Mouse (Mus musculus): ENCODE measurements around the gene Wdr81.

Gene Wdr81

GRCm38 (mm10) chr11:75453991-75454930 is at the start of gene Wdr81:
Gene Wdr81 (minus strand): TSS chr11:75454717.
- peak; percentile 81 for DNase-seq (ENCODE audit: low read depth, low spot score)

DNA sequence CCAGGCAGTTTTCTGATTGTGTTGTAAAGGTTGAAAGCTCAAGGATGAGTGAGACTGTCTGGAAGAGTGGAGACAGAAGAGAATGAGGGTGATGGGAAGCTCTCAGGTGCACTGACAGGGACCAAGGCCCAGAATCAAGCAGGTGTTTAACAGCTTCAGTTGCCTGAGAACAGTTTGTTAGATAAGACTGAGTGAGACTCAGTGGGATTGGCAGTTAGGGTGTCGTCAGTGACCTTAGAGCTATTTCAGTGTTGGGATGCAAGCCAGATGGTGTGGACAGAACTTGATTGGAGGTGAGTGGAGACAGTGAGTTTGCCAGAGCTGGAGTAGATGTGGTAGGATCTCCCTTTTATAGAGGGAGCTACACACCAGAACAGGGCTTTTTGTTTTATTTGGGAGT is 43.6 kb upstream of the Wdr81 start:
- no peak for DNase-seq (ENCODE audit: low read depth, low spot score)

DNA sequence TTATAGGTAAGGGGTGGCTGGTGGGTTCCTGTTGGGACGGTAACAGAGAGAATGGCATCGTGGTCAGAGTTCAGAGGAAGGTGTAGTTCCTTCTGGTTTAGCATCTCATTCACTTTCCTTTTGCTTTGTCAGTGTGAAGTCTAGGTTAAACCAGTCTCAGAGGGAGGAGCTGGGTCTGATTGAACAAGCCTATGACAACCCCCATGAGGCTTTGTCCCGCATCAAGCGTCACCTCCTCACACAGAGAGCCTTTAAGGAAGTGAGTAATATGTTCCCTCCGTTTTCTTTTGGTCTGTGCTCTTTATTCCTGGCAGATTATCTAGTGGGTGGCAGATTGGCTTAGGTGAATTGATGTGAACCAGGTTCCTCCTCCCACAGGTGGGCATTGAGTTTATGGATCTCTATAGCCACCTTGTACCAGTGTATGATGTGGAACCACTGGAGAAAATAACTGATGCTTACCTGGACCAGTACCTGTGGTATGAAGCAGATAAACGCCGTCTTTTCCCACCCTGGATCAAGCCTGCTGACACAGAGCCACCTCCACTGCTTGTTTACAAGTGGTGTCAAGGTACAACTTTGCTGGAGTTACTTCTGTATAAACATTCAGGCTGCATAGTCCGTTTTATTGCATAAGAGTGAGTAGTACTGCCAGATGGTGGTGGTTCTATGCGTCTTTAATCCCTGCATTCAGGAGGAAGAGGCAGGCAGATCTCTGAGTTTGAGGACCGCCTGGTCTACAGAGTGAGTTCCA is 40.0 kb upstream of the Wdr81 start:
- no peak for DNase-seq (ENCODE audit: low read depth, low spot score)

DNA sequence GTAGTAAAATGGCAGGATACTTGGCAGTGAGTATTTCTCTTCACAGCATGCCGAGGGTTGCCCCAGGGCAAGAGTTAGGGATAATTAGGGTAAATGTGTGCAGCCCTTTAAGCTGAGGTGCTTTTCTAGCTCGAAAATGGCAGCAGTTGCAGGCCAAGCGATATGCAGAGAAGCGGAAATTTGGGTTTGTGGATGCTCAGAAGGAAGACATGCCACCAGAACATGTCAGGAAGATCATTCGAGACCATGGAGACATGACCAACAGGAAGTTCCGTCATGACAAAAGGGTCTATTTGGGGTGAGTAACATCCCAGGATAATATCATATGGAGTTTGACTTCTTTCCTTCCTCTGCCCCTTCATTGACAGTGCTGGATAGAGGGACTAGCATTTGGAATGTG is 33.0 kb upstream of the Wdr81 start:
- no peak for DNase-seq (ENCODE audit: low read depth, low spot score)

DNA sequence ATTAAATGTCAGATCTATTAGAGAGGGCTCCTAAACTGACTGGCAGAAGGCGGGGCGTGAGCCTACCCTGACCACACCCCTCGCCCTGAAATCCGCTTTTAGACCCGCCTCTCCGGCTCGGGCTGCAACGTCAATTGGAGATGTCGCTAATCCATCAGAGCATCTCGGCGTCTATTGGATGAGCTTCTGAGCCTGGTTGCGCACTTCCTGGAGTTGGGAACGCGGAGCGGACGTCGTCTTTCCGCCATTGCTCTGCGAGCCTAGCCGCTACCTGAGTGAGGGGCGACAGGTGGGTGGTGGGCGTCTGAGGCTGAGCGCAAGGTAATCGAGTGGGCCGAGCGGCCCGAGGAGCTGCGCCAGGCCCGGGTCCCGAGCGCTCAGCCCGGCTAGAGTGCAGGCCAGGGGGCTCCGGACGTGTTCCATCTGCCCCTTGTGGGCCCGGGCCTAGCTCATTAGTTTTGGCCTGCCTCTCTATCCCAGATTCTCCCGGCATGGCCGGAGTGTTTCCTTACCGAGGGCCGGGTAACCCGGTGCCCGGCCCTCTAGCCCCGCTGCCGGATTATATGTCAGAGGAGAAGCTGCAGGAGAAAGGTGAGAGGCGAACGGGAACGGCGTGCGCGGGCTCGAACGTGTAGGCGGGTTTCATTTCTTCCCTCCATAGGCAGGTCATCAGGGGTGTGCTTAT is 32.2 kb upstream of the Wdr81 start, which contains the start of gene Prpf8:
Gene Prpf8, plus strand, starts transcription at position 216 of the 685 bp plus-strand sequence.
- DNase-seq (ENCODE audit: low read depth, low spot score): peak; percentile 96

DNA sequence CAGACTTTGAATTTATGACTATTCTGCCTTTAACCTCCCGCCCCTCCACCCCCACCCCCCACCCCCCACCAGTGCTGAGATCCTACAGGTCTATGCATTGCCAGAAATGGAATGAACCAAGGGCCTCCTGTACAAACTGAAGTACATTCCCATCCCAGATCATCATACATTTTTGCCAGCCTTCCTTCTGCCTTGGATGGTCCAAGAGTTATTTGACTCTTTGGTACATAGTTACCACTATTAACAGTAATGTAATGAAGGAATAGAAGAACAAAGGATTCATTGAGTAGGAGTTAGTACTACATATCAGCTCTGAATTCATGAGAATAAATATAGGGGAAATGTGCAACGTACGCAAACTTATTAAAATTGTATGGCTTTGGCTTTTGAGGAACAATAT is 31.7 kb upstream of the Wdr81 start:
- no peak for DNase-seq (ENCODE audit: low read depth, low spot score)

GRCm38 (mm10) chr11:75473376-75473775 is 18.9 kb upstream of the Wdr81 start:
- no peak for DNase-seq (ENCODE audit: low read depth, low spot score)

- no peak for DNase-seq (ENCODE audit: low read depth, low spot score)
These were observed 18.1 kb upstream of the Wdr81 start for GRCm38 (mm10) chr11:75472469-75473081.

GRCm38 (mm10) chr11:75470675-75471074 is 16.2 kb upstream of the Wdr81 start:
- DNase-seq (ENCODE audit: low read depth, low spot score): no peak

GRCm38 (mm10) chr11:75469261-75469660 is 14.7 kb upstream of the Wdr81 start:
- DNase-seq (ENCODE audit: low read depth, low spot score): no peak

DNA sequence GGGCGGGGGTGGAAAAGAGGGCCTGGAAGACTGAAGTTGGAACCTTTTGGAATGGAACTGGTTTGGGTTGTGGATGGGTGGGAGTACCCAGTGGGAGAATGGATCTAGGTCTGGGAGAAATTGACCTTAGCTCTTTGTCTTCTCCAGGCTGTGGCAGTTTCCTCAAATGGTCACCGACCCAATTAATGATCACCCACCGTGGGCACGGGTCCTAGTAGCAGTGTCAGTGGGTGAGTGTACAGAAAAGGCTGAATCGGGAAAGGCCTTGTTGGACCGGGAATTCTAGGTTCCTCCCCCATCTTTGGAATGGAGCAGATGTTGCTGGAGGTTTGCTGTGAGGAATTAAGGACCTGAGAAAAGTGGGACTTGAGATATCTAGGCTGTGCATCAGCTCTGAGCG is 13.9 kb upstream of the Wdr81 start:
- no peak for DNase-seq (ENCODE audit: low read depth, low spot score)

DNA sequence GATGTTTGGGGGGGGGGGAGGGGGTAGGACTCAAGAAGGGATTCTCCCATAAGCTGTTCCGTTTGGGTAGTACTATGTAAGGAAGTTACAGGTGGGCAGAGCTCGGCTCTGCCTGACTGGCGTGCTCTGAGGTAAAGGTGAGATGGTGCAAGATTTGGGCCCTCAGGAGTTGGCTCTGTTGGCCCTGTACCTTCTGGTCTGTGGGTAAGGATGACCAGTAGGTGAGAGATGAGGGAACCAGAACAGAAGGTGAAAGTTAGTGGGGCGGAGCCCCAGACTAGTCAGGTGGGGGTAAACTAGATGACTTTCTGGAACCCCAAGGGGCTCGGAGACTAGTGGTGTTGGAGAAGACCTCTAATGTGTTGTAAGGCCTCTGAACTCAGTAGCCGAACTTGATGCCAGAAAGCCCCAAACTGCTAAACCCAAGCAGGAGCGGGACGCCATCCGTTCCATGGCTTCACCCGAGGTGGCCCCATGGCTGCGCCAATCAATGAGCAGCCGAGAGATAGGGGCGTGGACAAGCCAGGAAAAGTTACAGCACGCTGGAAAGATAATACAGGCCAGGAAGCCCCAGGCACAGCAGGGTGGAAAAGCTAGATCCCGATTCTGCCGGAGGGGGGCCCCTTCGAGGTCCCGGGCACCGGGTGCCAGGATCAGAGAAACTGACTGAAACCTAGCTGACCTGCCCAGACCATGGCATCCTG is 13.1 kb upstream of the Wdr81 start:
- DNase-seq (ENCODE audit: low read depth, low spot score): no peak

DNA sequence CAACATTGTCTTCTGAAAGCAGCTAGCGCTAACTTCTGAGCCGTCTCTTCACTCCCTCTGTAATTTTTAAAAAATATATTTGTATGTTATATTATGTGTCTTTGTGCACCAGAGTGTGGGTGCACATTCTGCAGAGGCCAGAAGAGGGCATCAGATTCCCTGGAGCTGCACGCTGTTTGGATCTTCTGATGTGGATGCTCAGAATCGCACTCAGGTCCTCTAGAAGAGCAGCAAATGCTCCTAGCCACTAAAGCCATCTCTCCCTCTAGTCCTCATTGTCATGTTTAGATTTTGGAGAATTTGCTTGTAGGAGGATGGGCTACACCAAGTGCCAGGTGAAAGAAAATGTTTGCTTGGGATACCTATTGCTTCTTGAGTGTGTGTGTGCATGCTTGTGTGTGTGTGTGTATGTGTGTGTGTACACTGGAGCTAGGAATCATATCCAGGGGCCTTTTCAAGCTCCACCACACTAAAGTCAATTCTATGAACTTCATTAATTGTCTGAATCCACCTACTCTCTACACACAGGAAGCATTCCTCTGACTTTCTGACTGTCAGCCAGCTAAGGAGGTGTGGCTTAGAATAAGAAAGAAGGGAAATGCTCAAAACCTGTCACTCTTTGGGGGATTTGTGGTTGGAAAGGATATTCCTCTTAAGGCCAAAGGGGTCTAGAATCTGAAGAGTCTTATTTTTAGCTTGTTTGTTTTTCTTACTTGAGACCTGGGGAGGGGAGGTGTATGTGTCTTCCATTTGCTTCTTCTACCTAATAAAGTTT is 12.4 kb upstream of the Wdr81 start:
- no peak for DNase-seq (ENCODE audit: low read depth, low spot score)

GRCm38 (mm10) chr11:75465051-75465450 is 10.5 kb upstream of the Wdr81 start:
- DNase-seq (ENCODE audit: low read depth, low spot score): no peak

DNA sequence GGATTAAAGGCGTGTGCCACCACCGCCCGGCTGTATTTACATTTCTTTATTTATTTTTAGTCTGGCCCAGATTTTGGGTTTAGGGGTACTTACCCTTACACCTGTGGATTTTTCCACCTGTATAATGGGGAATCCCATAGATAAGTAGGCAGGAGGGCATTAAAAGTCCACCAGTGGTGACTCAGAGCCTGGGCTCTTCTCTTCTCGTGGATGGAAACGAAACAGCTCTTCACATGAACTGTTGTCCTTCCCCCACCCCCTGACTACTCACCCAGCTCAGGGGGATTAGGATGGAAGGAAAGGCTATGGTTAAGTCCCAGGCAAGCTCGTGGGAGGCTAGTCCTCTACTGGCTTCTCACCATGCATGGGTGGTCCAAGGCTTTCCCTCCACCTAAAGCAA is 9.9 kb upstream of the Wdr81 start:
- DNase-seq (ENCODE audit: low read depth, low spot score): no peak

DNA sequence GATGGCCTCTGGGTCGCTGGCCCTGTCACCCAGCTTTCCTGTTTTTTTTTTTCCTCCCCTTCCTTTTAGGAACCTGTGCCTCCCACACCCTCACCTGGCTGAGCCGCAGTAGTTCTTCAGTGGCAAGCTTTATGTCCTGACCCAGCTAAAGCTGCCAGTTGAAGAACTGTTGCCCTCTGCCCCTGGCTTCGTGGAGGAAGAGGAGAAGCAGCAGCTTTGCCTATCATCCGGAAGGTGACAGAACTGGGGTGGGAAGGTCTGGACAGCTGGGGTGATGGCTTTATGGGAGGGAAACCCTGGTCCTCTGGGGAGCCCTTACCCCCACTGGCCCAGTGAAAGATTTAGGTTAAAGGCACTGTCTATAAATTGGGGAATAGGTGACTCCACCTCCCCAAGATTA is 9.1 kb upstream of the Wdr81 start:
- no peak for DNase-seq (ENCODE audit: low read depth, low spot score)

GRCm38 (mm10) chr11:75462865-75463336 is 8.4 kb upstream of the Wdr81 start:
- no peak for DNase-seq (ENCODE audit: low read depth, low spot score)

DNA sequence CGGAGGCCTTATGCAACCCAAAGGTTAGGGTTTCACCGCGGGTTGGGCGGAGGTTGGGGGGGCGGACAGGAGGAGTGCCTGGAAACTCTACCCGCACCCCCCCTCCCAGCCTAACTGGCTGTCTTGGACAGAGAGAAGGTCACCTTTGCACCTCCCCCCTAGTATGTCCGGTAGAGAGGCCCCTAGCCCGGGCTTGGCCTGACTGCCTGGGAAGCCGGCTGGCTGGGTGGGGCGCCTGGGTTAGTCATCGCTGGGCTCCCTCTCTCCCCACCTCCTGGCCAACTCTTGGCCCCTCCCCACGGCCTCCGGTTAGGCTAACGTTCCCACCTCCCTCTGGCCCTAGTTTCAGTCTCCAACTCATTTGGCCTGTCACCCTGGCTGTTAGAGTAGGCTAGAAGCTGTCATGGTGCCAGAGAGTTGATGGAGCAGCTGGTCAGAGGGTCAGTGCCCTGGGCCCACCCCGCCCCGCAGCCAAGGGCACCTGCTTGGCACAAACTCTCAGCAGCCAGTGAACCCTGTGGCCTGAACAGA is 7.8 kb upstream of the Wdr81 start:
- no peak for DNase-seq (ENCODE audit: low read depth, low spot score)

GRCm38 (mm10) chr11:75461743-75462252 is 7.3 kb upstream of the Wdr81 start:
- no peak for DNase-seq (ENCODE audit: low read depth, low spot score)

Measured in brain, embryonic 18.5 days (tissue).